Mouse (Mus musculus): ENCODE results near the gene Ezr.
"Not testable (repeated sequence)": the region's sequence is repeated elsewhere in the genome, so short reads cannot be mapped to it uniquely, and the experiment has no call there.

Ezr gene

GRCm38 (mm10) chr17:6742083-6743038 is 40.2 kb downstream of the Ezr start:
- DNase-seq, result peak in 1 of 2 experiments; percentile 41

- peak; percentile 3 for DNase-seq
Measured at GRCm38 (mm10) chr17:6741271-6741670, 41.3 kb downstream of the Ezr start.

- DNase-seq, result peak; percentile 4 to 5
Measured at GRCm38 (mm10) chr17:6740331-6741170, 42.0 kb downstream of the Ezr start.

GRCm38 (mm10) chr17:6739756-6740155 is 42.8 kb downstream of the Ezr start:
- DNase-seq, result peak; percentile 0 to 1

GRCm38 (mm10) chr17:6739266-6739665 is 43.3 kb downstream of the Ezr start:
- peak in 1 of 2 experiments; percentile 2 for DNase-seq

GRCm38 (mm10) chr17:6738836-6739235 is 43.7 kb downstream of the Ezr start:
- DNase-seq, result no peak

- DNase-seq, result peak; percentile 1 to 2
Measured at GRCm38 (mm10) chr17:6737273-6737997, 45.1 kb downstream of the Ezr start.

- peak; percentile 3 to 5 for DNase-seq
Measured at GRCm38 (mm10) chr17:6736306-6737272, 46.0 kb downstream of the Ezr start.

GRCm38 (mm10) chr17:6734746-6735441 is 47.7 kb downstream of the Ezr start:
- DNase-seq, result no peak

- peak in 1 of 2 experiments; percentile 2 for DNase-seq
Measured at GRCm38 (mm10) chr17:6733322-6733875, 49.2 kb downstream of the Ezr start.

- no peak for DNase-seq
Measured at GRCm38 (mm10) chr17:6732665-6733064, 49.9 kb downstream of the Ezr start.

GRCm38 (mm10) chr17:6731634-6732033 is 51.0 kb downstream of the Ezr start:
- no peak for DNase-seq

GRCm38 (mm10) chr17:6731132-6731531 is 51.5 kb downstream of the Ezr start:
- DNase-seq, result no peak

GRCm38 (mm10) chr17:6729244-6729742 is 53.3 kb downstream of the Ezr start:
- peak in 1 of 2 experiments; percentile 40 for DNase-seq

- no peak for DNase-seq
Measured at GRCm38 (mm10) chr17:6727996-6728610, 54.5 kb downstream of the Ezr start.

GRCm38 (mm10) chr17:6713944-6714343 is 68.6 kb downstream of the Ezr start:
- DNase-seq, result not testable (repeated sequence)

GRCm38 (mm10) chr17:6713483-6713882 is 69.1 kb downstream of the Ezr start:
- DNase-seq, result not testable (repeated sequence)

- not testable (repeated sequence) for DNase-seq
Measured at GRCm38 (mm10) chr17:6708194-6708593, 74.4 kb downstream of the Ezr start.

GRCm38 (mm10) chr17:6707422-6707821 is 75.2 kb downstream of the Ezr start:
- DNase-seq, result not testable (repeated sequence)

- DNase-seq, result not testable (repeated sequence)
Measured at GRCm38 (mm10) chr17:6706448-6706847, 76.1 kb downstream of the Ezr start.

All from cerebellum, postnatal 25 days (tissue).